ENCODE assay signal across 10 mouse cellular contexts in genomic region chr5:112253169-112253568, GRCm38 (mm10). TPM values are rescaled to one million over a fixed set of nuclear protein-coding genes. Genes with fewer than 3 reads are reported as not detected.
DNase-seq lines count a peak whose midpoint lies in the region; ATAC-seq and TF ChIP-seq lines count a peak whose summit lies in the region.
"Had no signal": no experiment of that assay in that cellular context is flagged by ENCODE, and none has a peak within 500 bp of the region (broad histone marks: within the 10 kb centered on the region; RNA-seq: fewer than 3 reads in every experiment).

No protein-coding gene starts in this region.

- no peak overlapping the region for H3K4me3 ChIP-seq in heart, embryonic 10.5 days
- H3K4me3 ChIP-seq in heart, embryonic 11.5 days (ENCODE audit: low read depth, low read length): no peak overlapping the region
- H3K4me3 ChIP-seq in MEL (ENCODE audit: control insufficient read depth in 1 of 2, insufficient read depth in 1 of 2, low read depth in 2 of 2, low read length in 2 of 2): no peak overlapping the region
- no peak overlapping the region for H3K4me3 ChIP-seq in kidney, adult 2 months (ENCODE audit: insufficient read depth, low read depth, low read length)
- H3K4me3 ChIP-seq: hindbrain, embryonic 10.5 days had no signal

- peak in 1 of 2 experiments; percentile 58; a peak in 1 of 4 replicates for TF ChIP-seq POLR2A in MEL (IDR thresholded peaks at IDR 0.05; ENCODE audit: control insufficient read depth in 1 of 2, insufficient read depth in 1 of 2, low read depth in 1 of 2, low read length in 2 of 2, poor library complexity in 1 of 2)
- no peak for TF ChIP-seq POLR2A in kidney, adult 2 months (IDR thresholded peaks at IDR 0.05; ENCODE audit: low read depth, low read length)

- 0 out of 2 replicates have a peak overlapping the region, but pooled peaks have one; percentile 29 for H3K27ac ChIP-seq in heart, embryonic 10.5 days
- H3K27ac ChIP-seq in heart, embryonic 11.5 days (ENCODE audit: low read depth, low read length): no peak overlapping the region
- peak overlapping the region; percentile 71 for H3K27ac ChIP-seq in MEL (ENCODE audit: control insufficient read depth, low read depth, low read length)
- peak overlapping the region; percentile 32; the same call in 1 of the 2 replicates for H3K27ac ChIP-seq in kidney, adult 2 months (ENCODE audit: insufficient read depth, low read depth, low read length)
- H3K27ac ChIP-seq: hindbrain, embryonic 10.5 days had no signal

- DNase-seq in heart, embryonic 10.5 days (ENCODE audit: low spot score): no peak
- DNase-seq in MEL (ENCODE audit: low read depth, low spot score): peak; percentile 79
- peak; percentile 82 for DNase-seq in kidney, adult 2 months
- peak; percentile 52 for DNase-seq in lung, postnatal 14 days
- DNase-seq in urinary bladder, postnatal 36 days (ENCODE audit: low spot score in 2 of 2): no peak
- no peak for DNase-seq in left cerebral cortex, postnatal 36 days (ENCODE audit: low spot score in 2 of 2)
- no peak for DNase-seq in gastrocnemius, postnatal 10 days
- DNase-seq: cerebellum, adult 2 months had no signal

- TF ChIP-seq EP300 in MEL (IDR thresholded peaks at IDR 0.05; ENCODE audit: low read depth in 1 of 2, low read length in 2 of 2): peak; percentile 37 to 61; a peak in 3 of 4 replicates

- H3K9ac ChIP-seq in heart, embryonic 11.5 days (ENCODE audit: low read depth, low read length): no peak overlapping the region
- peak overlapping the region; percentile 34 for H3K9ac ChIP-seq in MEL (ENCODE audit: control insufficient read depth, low read depth, low read length, poor library complexity, severe bottlenecking)

- no peak overlapping the region for H3K4me2 ChIP-seq in heart, embryonic 11.5 days

- 37% methylated on average over 8 of the region's 8 CpGs for WGBS in heart, embryonic 10.5 days
- 44% methylated on average over 8 of the region's 8 CpGs for WGBS in heart, embryonic 11.5 days (ENCODE audit: insufficient replicate concordance)
- WGBS in kidney, adult 2 months: 42% methylated on average over 8 of the region's 8 CpGs

- no peak for TF ChIP-seq CTCF in MEL (IDR thresholded peaks at IDR 0.05 in 2 of 3, conservative IDR thresholded peaks at IDR 0.05 in 1 of 3; ENCODE audit: control insufficient read depth in 1 of 3, insufficient read depth in 1 of 3, low read depth in 2 of 3, low read length in 3 of 3, poor library complexity in 1 of 3, severe bottlenecking in 1 of 3)
- no peak for TF ChIP-seq CTCF in kidney, adult 2 months (conservative IDR thresholded peaks at IDR 0.05; ENCODE audit: insufficient read depth, insufficient read length, low read depth, low read length)

- H3K27me3 ChIP-seq in heart, embryonic 10.5 days (ENCODE audit: insufficient read depth, poor library complexity, severe bottlenecking): peaks cover 77% of the 10 kb centered on the region
- H3K27me3 ChIP-seq in heart, embryonic 11.5 days (ENCODE audit: control insufficient read depth, insufficient read depth, low read length): no peaks in the 10 kb centered on the region
- H3K27me3 ChIP-seq in MEL (ENCODE audit: control insufficient read depth in 1 of 2, insufficient read depth in 2 of 2, low read length in 2 of 2): no peaks in the 10 kb centered on the region
- no peaks in the 10 kb centered on the region for H3K27me3 ChIP-seq in kidney, adult 2 months (replicated peaks; ENCODE audit: control insufficient read depth, insufficient read depth, low read length)

- H3K9me3 ChIP-seq in heart, embryonic 10.5 days: no peaks in the 10 kb centered on the region
- H3K9me3 ChIP-seq in heart, embryonic 11.5 days (replicated peaks; ENCODE audit: control insufficient read depth, low read length): no peaks in the 10 kb centered on the region
- no peaks in the 10 kb centered on the region for H3K9me3 ChIP-seq in MEL (replicated peaks; ENCODE audit: insufficient read depth, low read length)
- H3K9me3 ChIP-seq: hindbrain, embryonic 10.5 days had no signal

- no peak for TF ChIP-seq RAD21 in MEL (IDR thresholded peaks at IDR 0.05; ENCODE audit: low read depth, low read length)

- no peaks in the 10 kb centered on the region for H3K79me2 ChIP-seq in MEL (ENCODE audit: control insufficient read depth, insufficient read depth, low read length, poor library complexity)

- ATAC-seq in heart, embryonic 11.5 days (replicated peaks; ENCODE audit: insufficient number of reproducible peaks, low FRiP score, low TSS enrichment): no peak

- peaks cover 17% of the 10 kb centered on the region for H3K4me1 ChIP-seq in heart, embryonic 10.5 days
- 0 out of 2 replicates have a peak, but pooled peaks cover 5% of the 10 kb centered on the region for H3K4me1 ChIP-seq in heart, embryonic 11.5 days (ENCODE audit: control insufficient read depth, insufficient read depth, low read length)
- H3K4me1 ChIP-seq in MEL (ENCODE audit: control insufficient read depth in 1 of 2, insufficient read depth in 2 of 2, low read length in 2 of 2): peaks cover 8 to 36% of the 10 kb centered on the region in 2 experiments
- H3K4me1 ChIP-seq in kidney, adult 2 months (ENCODE audit: control insufficient read depth, insufficient read depth, low read length): 0 out of 2 replicates have a peak, but pooled peaks cover 4% of the 10 kb centered on the region

- intact Hi-C loops in left cerebral cortex, postnatal 36 days (cut with DNase I): no loop called here

- H3K36me3 ChIP-seq in heart, embryonic 10.5 days: no peaks in the 10 kb centered on the region
- H3K36me3 ChIP-seq in heart, embryonic 11.5 days (ENCODE audit: control insufficient read depth, insufficient read depth, low read length): no peaks in the 10 kb centered on the region
- H3K36me3 ChIP-seq in MEL (ENCODE audit: control insufficient read depth in 1 of 2, insufficient read depth in 2 of 2, low read length in 2 of 2): peaks cover 0 to 12% of the 10 kb centered on the region in 2 experiments; a peak in 2 of 4 replicates
- no peaks in the 10 kb centered on the region for H3K36me3 ChIP-seq in kidney, adult 2 months (ENCODE audit: control insufficient read depth, insufficient read depth, low read length)
- H3K36me3 ChIP-seq: hindbrain, embryonic 10.5 days had no signal

TF ChIP-seq in MEL, 35 proteins besides CTCF, POLR2A, EP300 and RAD21 (continues in another document):
- TF ChIP-seq MYC (IDR thresholded peaks at IDR 0.05; ENCODE audit: low read depth, low read length): no peak
- TF ChIP-seq MAZ (IDR thresholded peaks at IDR 0.05; ENCODE audit: low read depth, low read length): no peak
- peak; percentile 82 for TF ChIP-seq TAL1 (IDR thresholded peaks at IDR 0.05; ENCODE audit: low read length)
- TF ChIP-seq TBP (IDR thresholded peaks at IDR 0.05; ENCODE audit: low read depth, low read length): 0 out of 2 replicates have a peak, but pooled peaks have one; percentile 26
- no peak for TF ChIP-seq JUND (IDR thresholded peaks at IDR 0.05; ENCODE audit: low read depth, low read length)
- TF ChIP-seq MXI1 (IDR thresholded peaks at IDR 0.05; ENCODE audit: low read depth, low read length): no peak
- TF ChIP-seq USF2 (IDR thresholded peaks at IDR 0.05; ENCODE audit: borderline replicate concordance in 1 of 2, insufficient read depth in 1 of 2, low read depth in 1 of 2, low read length in 2 of 2): no peak
- TF ChIP-seq ZC3H11A (IDR thresholded peaks at IDR 0.05; ENCODE audit: low read depth, low read length): no peak
- no peak for TF ChIP-seq NRF1 (IDR thresholded peaks at IDR 0.05; ENCODE audit: insufficient read depth, low read depth, low read length, poor library complexity, severe bottlenecking)
- TF ChIP-seq POLR2AphosphoS2 (IDR thresholded peaks at IDR 0.05; ENCODE audit: low read length): no peak
- TF ChIP-seq ELF1 (IDR thresholded peaks at IDR 0.05; ENCODE audit: low read depth, low read length): no peak
- no peak for TF ChIP-seq SIN3A (IDR thresholded peaks at IDR 0.05; ENCODE audit: low read length)
- TF ChIP-seq SMC3 (IDR thresholded peaks at IDR 0.05; ENCODE audit: low read depth, low read length): no peak
- no peak for TF ChIP-seq NELFE (IDR thresholded peaks at IDR 0.05; ENCODE audit: low read depth, low read length)
- no peak for TF ChIP-seq MAX (IDR thresholded peaks at IDR 0.05; ENCODE audit: low read length)
- peak; percentile 37; the same call in 1 of the 2 replicates for TF ChIP-seq GATA1 (IDR thresholded peaks at IDR 0.05; ENCODE audit: low read depth, low read length)
- TF ChIP-seq ETS1 (IDR thresholded peaks at IDR 0.05; ENCODE audit: low read depth, low read length): no peak

RNA-seq across cellular contexts. Expression of gene Cryba4, which starts 0.9 kb away (rescaled TPM):
- polyA plus RNA-seq in heart, embryonic 10.5 days (2016; fragmentation: Nextera tagmentation; extraction: Ambion mirVana): 0.20 TPM in 1 of 2 replicates, not detected in the other
- polyA plus RNA-seq in heart, embryonic 11.5 days (2014; fragmentation: Nextera tagmentation; extraction: Ambion mirVana): 0.66 TPM in 1 of 2 replicates, not detected in the other
- 0.29 and 0.39 TPM in 2 replicates for total RNA-seq in MEL (2012; rRNA removed)
- polyA plus RNA-seq in MEL (2012; ENCODE audit: insufficient read depth in 1 of 2, insufficient read length in 2 of 2, low read depth in 1 of 2, low replicate concordance in 2 of 2, missing spikeins in 1 of 2): under 1 TPM in 1 of 2 experiments, not detected in 1; 0.77 TPM
- 0.35 TPM in 1 of 2 replicates, not detected in the other for polyA plus RNA-seq in kidney, adult 2 months (2012; rRNA removed)
- under 1 TPM; 0.59 to 0.95 TPM for total RNA-seq in left cerebral cortex, postnatal 36 days (2021)
- total RNA-seq in gastrocnemius, postnatal 10 days (2021): under 1 TPM; 0.33 to 0.61 TPM

RNA-seq across cellular contexts. Expression of gene Crybb1, which starts 2.4 kb away (rescaled TPM):
- polyA plus RNA-seq in heart, embryonic 10.5 days (2016; fragmentation: Nextera tagmentation; extraction: Ambion mirVana): not detected in 2 replicates
- not detected in 2 replicates for polyA plus RNA-seq in heart, embryonic 11.5 days (2014; fragmentation: Nextera tagmentation; extraction: Ambion mirVana)
- total RNA-seq in MEL (2012; rRNA removed): 0.27 TPM in 1 of 2 replicates, not detected in the other
- under 1 TPM in 1 of 2 experiments, not detected in 1; 0.24 TPM for polyA plus RNA-seq in MEL (2012; ENCODE audit: insufficient read depth in 1 of 2, insufficient read length in 2 of 2, low read depth in 1 of 2, low replicate concordance in 2 of 2, missing spikeins in 1 of 2)
- 0.14 TPM in 1 of 2 replicates, not detected in the other for polyA plus RNA-seq in kidney, adult 2 months (2012; rRNA removed)
- 1 to 10 TPM; 7.1 to 10.0 TPM for total RNA-seq in left cerebral cortex, postnatal 36 days (2021)
- 1 to 10 TPM; 1.4 to 1.7 TPM for total RNA-seq in gastrocnemius, postnatal 10 days (2021)

RNA-seq across cellular contexts. Expression of gene Tpst2, which starts 23.3 kb away (rescaled TPM):
- 34.1 and 41.2 TPM in 2 replicates for polyA plus RNA-seq in heart, embryonic 10.5 days (2016; fragmentation: Nextera tagmentation; extraction: Ambion mirVana)
- 30.2 and 31.2 TPM in 2 replicates for polyA plus RNA-seq in heart, embryonic 11.5 days (2014; fragmentation: Nextera tagmentation; extraction: Ambion mirVana)
- total RNA-seq in MEL (2012; rRNA removed): 63.1 and 86.1 TPM in 2 replicates
- 10 to 100 TPM in 1 of 2 experiments, not detected in 1; 57.8 TPM for polyA plus RNA-seq in MEL (2012; ENCODE audit: insufficient read depth in 1 of 2, insufficient read length in 2 of 2, low read depth in 1 of 2, low replicate concordance in 2 of 2, missing spikeins in 1 of 2)
- polyA plus RNA-seq in kidney, adult 2 months (2012; rRNA removed): 37.6 and 42.0 TPM in 2 replicates
- total RNA-seq in left cerebral cortex, postnatal 36 days (2021): 10 to 100 TPM; 32.1 to 46.3 TPM
- total RNA-seq in gastrocnemius, postnatal 10 days (2021): 10 to 100 TPM; 21.5 to 23.6 TPM

Comparison
In these comparisons a context has a peak if more than half of its experiments do, and no peak if none do; other contexts are left out.
1. DNase-seq: peak in MEL (single experiment), kidney, adult 2 months (single experiment) and lung, postnatal 14 days (single experiment); none in heart, embryonic 10.5 days (single experiment), urinary bladder, postnatal 36 days (0 of 2), left cerebral cortex, postnatal 36 days (0 of 2) and gastrocnemius, postnatal 10 days (single experiment).